Mouse (Mus musculus): ENCODE measurements at regions not wholly inside any gene's neighbourhood (a gene's known extent, or its start where the extent isn't known, plus 50 kb on each side); places are given as distances from the start of the nearest gene placed in this dataset.
"Not testable (repeated sequence)": the region's sequence is repeated elsewhere in the genome, so short reads cannot be mapped to it uniquely, and the experiment has no call there.

DNA sequence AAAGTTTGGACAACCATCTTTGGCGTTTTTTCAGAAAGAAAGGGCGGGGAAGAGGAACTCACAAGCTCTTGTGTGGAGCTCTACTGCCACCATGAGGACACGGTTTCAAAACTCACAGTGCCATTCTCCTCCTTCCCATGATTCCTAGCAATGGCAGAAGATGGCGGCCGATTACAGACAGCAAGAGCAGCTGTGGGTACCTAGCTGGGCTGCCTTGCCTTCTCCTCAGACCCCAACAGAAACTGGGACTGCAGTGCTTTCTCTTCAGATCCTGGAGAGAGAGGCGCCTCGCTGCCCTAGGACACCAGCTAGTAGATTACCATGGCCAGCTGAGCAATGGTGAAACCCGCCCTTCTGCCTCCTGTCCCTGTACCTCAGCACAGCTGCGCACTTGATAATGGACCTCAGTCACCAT lies 174.2 kb upstream of the Olfr1324 start:
- not testable (repeated sequence) for H3K4me3 ChIP-seq (ENCODE audit: low read depth, low read length); H3K4me1 ChIP-seq (ENCODE audit: insufficient read depth, low read depth, low read length); H3K27me3 ChIP-seq (ENCODE audit: insufficient read depth, low read length); ATAC-seq (ENCODE audit: extremely low read depth, insufficient number of reproducible peaks, low FRiP score, poor library complexity, severe bottlenecking); DNase-seq (ENCODE audit: low spot score); H3K9me3 ChIP-seq (replicated peaks)
- H3K36me3 ChIP-seq (replicated peaks) = peaks cover 17% of the 10 kb centered on the region

DNA sequence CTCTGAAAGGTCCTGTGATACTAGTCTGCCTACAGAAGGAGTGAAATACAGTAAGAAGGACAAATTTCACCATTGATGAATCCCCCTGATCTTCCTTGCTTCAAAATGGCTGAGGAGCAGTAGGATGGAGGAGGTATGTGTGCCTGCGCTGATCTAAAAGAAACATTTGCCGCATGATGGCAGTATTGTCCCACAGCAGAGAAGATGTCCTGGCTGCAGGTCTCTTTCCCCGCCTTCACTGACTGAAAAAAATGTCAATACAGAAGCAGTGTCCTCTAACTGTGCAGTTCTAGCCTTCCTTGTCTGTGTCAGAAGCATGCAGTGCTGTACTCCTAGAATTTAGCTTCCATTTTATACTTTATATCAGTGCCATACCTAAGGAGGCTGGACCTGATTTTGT lies 172.0 kb upstream of the Olfr1324 start:
- ATAC-seq (ENCODE audit: extremely low read depth, insufficient number of reproducible peaks, low FRiP score, poor library complexity, severe bottlenecking); H3K4me1 ChIP-seq (ENCODE audit: insufficient read depth, low read depth, low read length); H3K9me3 ChIP-seq (replicated peaks); DNase-seq (ENCODE audit: low spot score); H3K4me3 ChIP-seq (ENCODE audit: low read depth, low read length); H3K27me3 ChIP-seq (ENCODE audit: insufficient read depth, low read length): not testable (repeated sequence)
- peaks cover 24% of the 10 kb centered on the region for H3K36me3 ChIP-seq (replicated peaks)

DNA sequence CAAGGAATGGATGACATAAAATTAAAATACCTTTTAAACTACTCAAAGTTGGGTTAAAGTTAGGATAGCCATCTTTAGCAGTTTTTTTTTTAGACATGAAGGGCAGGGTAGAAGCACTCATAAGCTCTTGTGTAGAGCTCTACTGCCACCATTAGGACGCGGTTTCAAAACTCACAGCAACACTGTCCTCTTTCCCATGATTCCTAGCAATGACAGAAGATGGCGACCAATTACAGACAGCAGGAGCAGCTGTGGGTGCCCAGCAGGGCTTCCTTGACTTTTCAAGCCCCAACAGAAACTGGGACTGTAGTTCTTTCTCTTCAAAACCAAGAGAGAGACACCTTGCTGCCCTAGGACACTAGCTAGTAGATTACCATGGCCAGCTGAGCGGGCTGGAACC lies 171.5 kb upstream of the Olfr1324 start:
- ATAC-seq (ENCODE audit: extremely low read depth, insufficient number of reproducible peaks, low FRiP score, poor library complexity, severe bottlenecking) = no peak
- Histone ChIP-seq H3K9me3 (replicated peaks) (no peaks in the 10 kb centered on the region), H3K4me1 (ENCODE audit: insufficient read depth, low read depth, low read length) (no peaks in the 10 kb centered on the region), H3K4me3 (ENCODE audit: low read depth, low read length) (no peak overlapping the region), H3K27me3 (ENCODE audit: insufficient read depth, low read length) (no peaks in the 10 kb centered on the region), H3K36me3 (replicated peaks) (peaks cover 24% of the 10 kb centered on the region)
- TF ChIP-seq GATA2 (IDR thresholded peaks at IDR 0.05; ENCODE audit: borderline replicate concordance, low read depth, low read length) (no peak), POLR2AphosphoS5 (IDR thresholded peaks at IDR 0.05; ENCODE audit: insufficient replicate concordance, low read depth, low read length) (no peak), TAL1 (conservative IDR thresholded peaks at IDR 0.05; ENCODE audit: low read depth, low read length) (no peak), GATA1 (IDR thresholded peaks at IDR 0.05; ENCODE audit: borderline replicate concordance, low read length) (no peak), CTCF (IDR thresholded peaks at IDR 0.05; ENCODE audit: low read depth, low read length) (no peak)
- no peak for DNase-seq (ENCODE audit: low spot score)

DNA sequence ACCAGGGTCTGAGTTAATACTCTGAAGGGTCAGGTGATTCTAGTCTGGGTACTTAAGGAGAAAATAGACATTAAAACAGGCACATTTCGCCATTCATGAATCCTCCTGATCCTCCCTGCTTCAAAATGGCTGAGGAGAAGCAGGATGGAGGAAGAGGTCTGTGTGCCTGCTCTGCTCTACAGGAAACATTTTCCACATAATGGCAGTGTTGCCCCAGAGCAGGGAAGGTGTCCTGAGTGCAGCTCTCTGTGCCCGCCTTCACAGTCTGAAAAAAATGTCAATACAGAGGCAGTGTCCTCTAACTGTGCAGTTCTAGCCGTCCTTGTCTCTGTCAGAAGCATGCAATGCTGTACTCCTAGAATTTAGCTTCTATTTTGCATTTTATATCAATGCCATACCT lies 169.3 kb upstream of the Olfr1324 start:
- ATAC-seq (ENCODE audit: extremely low read depth, insufficient number of reproducible peaks, low FRiP score, poor library complexity, severe bottlenecking); DNase-seq (ENCODE audit: low spot score); H3K27me3 ChIP-seq (ENCODE audit: insufficient read depth, low read length); H3K9me3 ChIP-seq (replicated peaks); H3K4me1 ChIP-seq (ENCODE audit: insufficient read depth, low read depth, low read length); H3K4me3 ChIP-seq (ENCODE audit: low read depth, low read length): not testable (repeated sequence)
- H3K36me3 ChIP-seq (replicated peaks) = peaks cover 35% of the 10 kb centered on the region

DNA sequence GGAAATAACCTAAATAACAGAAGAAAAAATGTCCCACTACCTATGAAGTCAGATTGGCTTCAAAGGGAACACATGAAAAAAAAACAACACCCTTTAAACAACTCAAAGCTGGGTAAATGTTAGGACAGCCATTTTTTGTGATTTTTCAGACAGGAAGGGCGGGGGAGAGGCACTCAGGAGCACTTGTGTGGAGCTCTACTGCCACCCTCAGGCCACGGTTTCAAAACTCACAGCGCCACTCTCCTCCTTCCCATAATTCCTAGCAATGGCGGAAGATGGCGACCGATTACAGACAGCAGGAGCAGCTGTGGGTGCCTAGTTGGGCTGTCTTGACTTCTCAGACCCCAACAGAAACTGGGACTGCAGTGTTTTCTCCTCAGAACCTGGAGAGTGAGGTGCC lies 168.8 kb upstream of the Olfr1324 start:
- no peak for DNase-seq (ENCODE audit: low spot score)
- no peak overlapping the region for H3K4me3 ChIP-seq (ENCODE audit: low read depth, low read length)

DNA sequence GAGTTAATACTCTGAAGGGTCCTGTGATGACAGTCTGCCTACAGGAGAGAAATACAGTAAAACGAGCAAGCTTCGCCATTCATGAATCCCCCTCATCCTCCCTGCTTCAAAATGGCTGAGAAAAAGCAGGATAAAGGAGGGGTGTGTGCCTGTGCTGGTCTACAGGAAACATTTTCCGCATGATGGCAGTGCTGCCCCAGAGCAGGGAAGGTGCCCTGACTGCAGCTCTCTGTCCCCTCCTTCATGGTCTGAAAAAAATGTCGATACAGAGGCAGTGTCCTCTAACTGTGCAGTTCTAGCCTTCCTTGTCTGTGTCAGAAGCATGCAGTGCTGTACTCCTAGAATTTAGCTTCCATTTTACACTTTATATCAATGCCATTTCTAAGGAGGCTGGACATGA lies 166.7 kb upstream of the Olfr1324 start:
- not testable (repeated sequence) for DNase-seq (ENCODE audit: low spot score); H3K9me3 ChIP-seq (replicated peaks); H3K27me3 ChIP-seq (ENCODE audit: insufficient read depth, low read length); ATAC-seq (ENCODE audit: extremely low read depth, insufficient number of reproducible peaks, low FRiP score, poor library complexity, severe bottlenecking); H3K4me3 ChIP-seq (ENCODE audit: low read depth, low read length); H3K4me1 ChIP-seq (ENCODE audit: insufficient read depth, low read depth, low read length)
- peaks cover 46% of the 10 kb centered on the region for H3K36me3 ChIP-seq (replicated peaks)

More for the DNA sequence above, 168.8 kb upstream of the Olfr1324 start:
- H3K9me3 ChIP-seq (replicated peaks) = no peaks in the 10 kb centered on the region
- TF ChIP-seq TAL1 (conservative IDR thresholded peaks at IDR 0.05; ENCODE audit: low read depth, low read length) (no peak), GATA1 (IDR thresholded peaks at IDR 0.05; ENCODE audit: borderline replicate concordance, low read length) (no peak), GATA2 (IDR thresholded peaks at IDR 0.05; ENCODE audit: borderline replicate concordance, low read depth, low read length) (no peak)
- no peak for ATAC-seq (ENCODE audit: extremely low read depth, insufficient number of reproducible peaks, low FRiP score, poor library complexity, severe bottlenecking)
- no peaks in the 10 kb centered on the region for H3K27me3 ChIP-seq (ENCODE audit: insufficient read depth, low read length)
- peaks cover 35% of the 10 kb centered on the region for H3K36me3 ChIP-seq (replicated peaks)
- no peaks in the 10 kb centered on the region for H3K4me1 ChIP-seq (ENCODE audit: insufficient read depth, low read depth, low read length)

DNA sequence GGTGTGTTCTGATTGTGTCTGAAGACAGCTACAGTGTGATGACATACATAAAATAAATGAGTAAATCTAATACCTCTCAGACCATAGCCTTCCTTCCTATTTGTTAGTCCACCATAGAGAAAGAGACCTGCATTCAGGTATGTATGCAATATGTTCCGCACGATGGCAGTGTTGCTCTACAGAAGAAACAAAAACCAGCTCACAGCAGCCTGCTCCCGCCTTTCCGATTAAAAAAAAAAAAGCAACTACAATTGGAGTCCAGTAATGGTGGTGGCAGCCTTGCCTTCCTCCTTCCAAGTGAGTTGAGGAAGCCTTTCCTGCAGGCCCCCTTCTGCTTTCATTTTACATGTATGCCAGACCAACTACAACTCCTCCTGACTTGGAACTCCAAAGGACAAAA lies 163.2 kb upstream of the Olfr1324 start:
- Histone ChIP-seq H3K4me3 (ENCODE audit: low read depth, low read length) (no peak overlapping the region), H3K9me3 (replicated peaks) (no peaks in the 10 kb centered on the region), H3K4me1 (ENCODE audit: insufficient read depth, low read depth, low read length) (no peaks in the 10 kb centered on the region), H3K27me3 (ENCODE audit: insufficient read depth, low read length) (no peaks in the 10 kb centered on the region), H3K36me3 (replicated peaks) (peaks cover 45% of the 10 kb centered on the region)
- no peak for DNase-seq (ENCODE audit: low spot score)
- no peak for ATAC-seq (ENCODE audit: extremely low read depth, insufficient number of reproducible peaks, low FRiP score, poor library complexity, severe bottlenecking)
- TF ChIP-seq TAL1 (conservative IDR thresholded peaks at IDR 0.05; ENCODE audit: low read depth, low read length) (no peak), POLR2AphosphoS5 (IDR thresholded peaks at IDR 0.05; ENCODE audit: insufficient replicate concordance, low read depth, low read length) (no peak), CTCF (IDR thresholded peaks at IDR 0.05; ENCODE audit: low read depth, low read length) (no peak), GATA1 (IDR thresholded peaks at IDR 0.05; ENCODE audit: borderline replicate concordance, low read length) (no peak), GATA2 (IDR thresholded peaks at IDR 0.05; ENCODE audit: borderline replicate concordance, low read depth, low read length) (no peak)
